Mouse (Mus musculus) left cerebral cortex, adult 11 months (tissue): ENCODE results near the gene Cttn.
A peak's percentile ranks its signal among the peaks of the same experiment; 100 is the strongest.

Experiments
- DNase-seq: peaks from one replicate; pipeline ENCODE4 v3.0.0; 2022; ENCODE audit warnings: low spot score

Cttn gene

GRCm38 (mm10) chr7:144449637-144450570 is 20.9 kb downstream of the Cttn start:
- peak; percentile 34 for DNase-seq

GRCm38 (mm10) chr7:144448186-144448585 is 22.6 kb downstream of the Cttn start:
- no peak for DNase-seq

- DNase-seq = no peak
Observed at GRCm38 (mm10) chr7:144447146-144447545, 23.7 kb downstream of the Cttn start.

- no peak for DNase-seq
Observed at GRCm38 (mm10) chr7:144444788-144445187, 26.0 kb downstream of the Cttn start.

- no peak for DNase-seq
Observed at GRCm38 (mm10) chr7:144441976-144442375, 28.8 kb downstream of the Cttn start.

GRCm38 (mm10) chr7:144441466-144441865 is 29.3 kb downstream of the Cttn start:
- DNase-seq = no peak

- no peak for DNase-seq
Observed at GRCm38 (mm10) chr7:144438811-144439210, 32.0 kb downstream of the Cttn start.

GRCm38 (mm10) chr7:144432920-144433319 is 37.9 kb downstream of the Cttn start:
- DNase-seq = no peak

- DNase-seq = no peak
Observed at GRCm38 (mm10) chr7:144427460-144427859, 43.3 kb downstream of the Cttn start.

- no peak for DNase-seq
Observed at GRCm38 (mm10) chr7:144426594-144426993, 44.2 kb downstream of the Cttn start.

GRCm38 (mm10) chr7:144425953-144426352 is 44.9 kb downstream of the Cttn start:
- no peak for DNase-seq

GRCm38 (mm10) chr7:144421478-144421877 is 49.3 kb downstream of the Cttn start:
- no peak for DNase-seq

GRCm38 (mm10) chr7:144420552-144420951 is 50.3 kb downstream of the Cttn start:
- DNase-seq = no peak

GRCm38 (mm10) chr7:144417644-144418343 is 53.0 kb downstream of the Cttn start:
- DNase-seq = peak; percentile 90

- no peak for DNase-seq
Observed at GRCm38 (mm10) chr7:144417234-144417633, 53.6 kb downstream of the Cttn start.

- DNase-seq = no peak
Observed at GRCm38 (mm10) chr7:144415795-144416194, 55.0 kb downstream of the Cttn start.

- no peak for DNase-seq
Observed at GRCm38 (mm10) chr7:144414632-144415031, 56.2 kb downstream of the Cttn start.

- no peak for DNase-seq
Observed at GRCm38 (mm10) chr7:144411967-144412906, 58.6 kb downstream of the Cttn start.

GRCm38 (mm10) chr7:144409682-144410081 is 61.1 kb downstream of the Cttn start:
- DNase-seq = no peak

GRCm38 (mm10) chr7:144408464-144409000 is 62.3 kb downstream of the Cttn start:
- no peak for DNase-seq

GRCm38 (mm10) chr7:144407675-144408074 is 63.1 kb downstream of the Cttn start:
- DNase-seq = no peak

- DNase-seq = no peak
Observed at GRCm38 (mm10) chr7:144402492-144402891, 68.3 kb downstream of the Cttn start.
